Comparison of ENCODE assay signal across 8 mouse cellular contexts in genomic region chr5:124173012-124173985, GRCm38 (mm10). TPM values are rescaled to one million over a fixed set of nuclear protein-coding genes. Genes with fewer than 3 reads are reported as not detected.
A peak's percentile ranks its signal among the peaks of the same experiment; 100 is the strongest.
DNase-seq lines count a peak whose midpoint lies in the region; TF ChIP-seq lines count a peak whose summit lies in the region.

No protein-coding gene starts in this region.

- H3K4me3 ChIP-seq in lung, adult 2 months (replicated peaks; ENCODE audit: extremely low read depth, low read depth, low read length) = no peak overlapping the region
- H3K4me3 ChIP-seq in olfactory bulb, adult 2 months (ENCODE audit: insufficient read depth, low read depth, low read length) = no peak overlapping the region

- peak; percentile 70 to 75 for DNase-seq in lung, adult 18-20 months
- DNase-seq in lung, adult 2 months = no peak
- peak; percentile 93 to 95 for DNase-seq in cerebellum, postnatal 10 days
- DNase-seq in heart, adult 8-10 months (ENCODE audit: low spot score) = peak; percentile 79
- DNase-seq in left cerebral cortex, adult 18-20 months (ENCODE audit: low spot score in 2 of 2) = peak; percentile 79 to 87
- DNase-seq in embryo, embryonic 10 days (ENCODE audit: low spot score) = no peak
- no peak for DNase-seq in kidney, adult 18-20 months

- 29% methylated on average over 15 of the region's 15 CpGs for WGBS in lung, adult 2 months
- 15% methylated on average over 15 of the region's 15 CpGs for WGBS in olfactory bulb, adult 2 months

- no peak for TF ChIP-seq POLR2A in lung, adult 2 months (IDR thresholded peaks at IDR 0.05; ENCODE audit: borderline replicate concordance, extremely low read depth, low read depth, low read length)
- TF ChIP-seq POLR2A in olfactory bulb, adult 2 months (IDR thresholded peaks at IDR 0.05; ENCODE audit: insufficient read depth, low read depth, low read length) = no peak

- H3K27ac ChIP-seq in olfactory bulb, adult 2 months (ENCODE audit: insufficient read depth, low read depth, low read length) = peak overlapping the region; percentile 92

- no peak for TF ChIP-seq CTCF in lung, adult 2 months (IDR thresholded peaks at IDR 0.05; ENCODE audit: insufficient read depth, low read length)
- no peak for TF ChIP-seq CTCF in olfactory bulb, adult 2 months (IDR thresholded peaks at IDR 0.05; ENCODE audit: insufficient read depth, low read depth, low read length)

- peaks cover 19% of the 10 kb centered on the region for H3K4me1 ChIP-seq in lung, adult 2 months (ENCODE audit: control insufficient read depth, insufficient read depth, low read length)
- H3K4me1 ChIP-seq in olfactory bulb, adult 2 months (ENCODE audit: control insufficient read depth, insufficient read depth, low read length) = peaks cover 62% of the 10 kb centered on the region

RNA-seq across cellular contexts. Expression of gene Arl6ip4, which starts 57.4 kb away (rescaled TPM):
- polyA plus RNA-seq in lung, adult 2 months (2012; rRNA removed) = 32.3 and 33.6 TPM in 2 replicates
- total RNA-seq in heart, adult 8-10 months (2022) = 10 to 100 TPM; 34.8 to 38.4 (median 37.4) TPM
- total RNA-seq in left cerebral cortex, adult 18-20 months (2021) = 10 to 100 TPM; 60.7 to 65.3 TPM
- polyA plus RNA-seq in olfactory bulb, adult 2 months (2012; ENCODE audit: insufficient read depth, insufficient read length, low replicate concordance, missing spikeins) = not detected in 2 replicates

Comparison
In these comparisons a context has a peak if more than half of its experiments do, and no peak if none do; other contexts are left out.
1. DNase-seq: peak in lung, adult 18-20 months (2 of 2), cerebellum, postnatal 10 days (2 of 2), heart, adult 8-10 months (single experiment) and left cerebral cortex, adult 18-20 months (2 of 2); none in lung, adult 2 months (single experiment), embryo, embryonic 10 days (single experiment) and kidney, adult 18-20 months (single experiment).